Mouse (Mus musculus) T-helper 17 cell (primary cell): Measurements from ENCODE around the gene Ints1.

Source experiments
- in situ Hi-C, 2 experiments: fragments of 300-600 bp; cut with MboI, MseI; formaldehyde crosslinking; loops; 1 replicate in 1 of 2; 2 replicates in 1 of 2; pipeline ENCODE4 v1.15.1; 2025; ENCODE audit warnings: high pct_unique_total_duplicates in 2 of 2

Gene Ints1

DNA sequence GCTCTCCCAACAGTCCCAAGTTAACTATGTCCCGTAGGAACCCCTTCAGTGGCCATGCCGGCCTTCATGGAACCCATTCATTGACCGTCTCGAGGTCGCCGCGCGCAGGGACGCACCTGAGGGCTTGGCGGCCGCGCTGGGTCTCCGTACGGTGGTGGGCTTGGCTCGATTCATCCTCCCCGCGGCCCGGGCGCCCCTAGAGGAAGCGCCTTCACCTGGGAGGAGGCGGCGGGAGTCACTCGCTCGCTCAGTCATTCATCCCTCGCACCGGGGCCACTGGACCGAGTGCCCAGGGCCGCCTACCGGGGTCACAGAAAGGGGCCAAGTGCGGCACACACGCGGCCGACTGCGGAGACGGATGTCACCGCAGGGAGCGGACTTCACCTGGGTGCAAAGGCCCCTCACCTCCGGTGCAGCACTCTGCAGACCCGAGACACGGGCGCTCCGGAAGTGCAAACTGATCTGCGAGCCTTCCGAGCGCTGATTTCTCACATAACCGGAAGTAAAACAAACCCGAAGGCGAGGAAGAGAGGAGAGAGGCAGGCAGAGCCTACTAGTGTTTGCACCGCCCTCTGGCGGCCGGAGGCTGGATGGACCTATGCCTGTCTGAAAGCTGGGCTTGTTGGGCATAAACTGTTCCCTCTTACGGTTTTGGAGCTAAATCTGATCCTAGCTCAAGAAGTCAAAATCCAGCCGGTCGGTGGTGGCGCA is at the start of gene Ints1:
TSS of gene Ints1 (minus strand) at position 459 of the 711 bp plus-strand sequence.
- in situ Hi-C loops = no loop called here

DNA sequence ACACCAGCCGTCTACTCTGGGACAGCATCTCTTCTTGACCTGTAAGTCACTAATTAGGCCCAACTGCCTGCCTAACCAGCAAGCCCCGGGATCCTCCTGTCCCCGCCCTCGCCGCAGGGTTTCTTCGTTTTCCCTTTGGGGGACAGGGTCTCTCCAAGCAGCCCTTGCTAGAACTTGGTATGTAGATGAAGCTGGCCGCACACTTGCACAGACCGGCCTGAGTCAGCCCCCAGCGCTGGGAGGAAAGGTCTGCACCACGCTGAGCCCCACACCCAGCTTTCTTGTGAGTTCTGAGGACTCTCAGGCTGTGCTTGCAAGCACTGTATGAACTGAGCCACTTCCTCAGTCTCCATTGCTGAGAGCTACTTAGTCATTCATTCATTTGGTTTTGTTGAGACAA is 49.1 kb upstream of the Ints1 start:
- in situ Hi-C loops = loop anchor here in 1 of 2 experiments (10.0 kb wide), 2 partner anchors 590 to 960 kb away; partner anchors contain the start of gene Eif3b

DNA sequence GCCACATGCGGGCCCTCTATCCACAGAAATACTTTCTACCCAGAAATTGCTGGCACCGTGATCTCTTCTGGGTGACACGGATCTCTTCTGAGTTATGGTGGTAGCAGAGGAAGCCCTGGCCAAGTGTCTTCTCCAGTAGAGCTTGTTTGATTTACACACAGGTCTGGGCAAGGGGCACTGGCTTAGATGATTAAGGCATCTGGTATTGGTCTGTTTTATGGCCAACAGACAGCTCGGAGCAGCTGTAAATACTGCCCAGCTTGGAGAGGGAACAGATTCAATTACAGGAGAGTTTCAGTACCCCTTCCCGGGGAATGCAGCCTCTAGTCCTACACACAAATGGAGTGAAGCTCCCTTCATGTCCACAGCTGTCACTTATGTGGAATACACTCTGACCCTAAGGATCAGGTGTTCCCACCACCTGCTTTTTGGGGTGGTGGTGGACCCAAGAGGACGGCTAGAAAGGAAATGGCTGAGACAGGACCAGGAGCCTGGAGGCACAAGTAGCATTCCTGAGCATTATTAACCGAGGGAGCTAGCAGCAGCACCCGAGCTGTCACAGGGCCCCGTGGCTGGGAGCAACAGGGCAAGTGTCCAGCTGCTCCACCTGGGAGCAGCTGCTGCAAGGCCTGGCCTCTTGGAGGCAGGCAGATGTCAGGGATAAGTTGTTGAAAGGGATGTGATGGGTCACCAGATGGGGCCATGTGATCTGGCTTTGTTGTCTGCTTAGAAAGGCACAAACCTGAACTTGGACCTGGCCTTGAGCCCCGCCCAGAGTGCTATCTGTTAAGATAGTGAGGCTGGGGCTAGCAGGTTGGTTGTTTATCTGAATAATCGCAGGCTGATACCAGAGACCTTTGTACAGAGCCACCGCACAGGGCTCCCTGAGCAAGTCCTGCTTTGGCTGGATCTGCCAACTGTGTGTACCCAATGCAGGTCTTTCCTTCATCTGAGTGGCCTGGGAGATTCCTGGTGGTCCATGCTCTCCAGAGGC is 46.3 kb upstream of the Ints1 start:
- in situ Hi-C loops = loop anchor here in 1 of 2 experiments (10.0 kb wide), 2 partner anchors 593 to 963 kb away; partner anchors contain the start of gene Eif3b

DNA sequence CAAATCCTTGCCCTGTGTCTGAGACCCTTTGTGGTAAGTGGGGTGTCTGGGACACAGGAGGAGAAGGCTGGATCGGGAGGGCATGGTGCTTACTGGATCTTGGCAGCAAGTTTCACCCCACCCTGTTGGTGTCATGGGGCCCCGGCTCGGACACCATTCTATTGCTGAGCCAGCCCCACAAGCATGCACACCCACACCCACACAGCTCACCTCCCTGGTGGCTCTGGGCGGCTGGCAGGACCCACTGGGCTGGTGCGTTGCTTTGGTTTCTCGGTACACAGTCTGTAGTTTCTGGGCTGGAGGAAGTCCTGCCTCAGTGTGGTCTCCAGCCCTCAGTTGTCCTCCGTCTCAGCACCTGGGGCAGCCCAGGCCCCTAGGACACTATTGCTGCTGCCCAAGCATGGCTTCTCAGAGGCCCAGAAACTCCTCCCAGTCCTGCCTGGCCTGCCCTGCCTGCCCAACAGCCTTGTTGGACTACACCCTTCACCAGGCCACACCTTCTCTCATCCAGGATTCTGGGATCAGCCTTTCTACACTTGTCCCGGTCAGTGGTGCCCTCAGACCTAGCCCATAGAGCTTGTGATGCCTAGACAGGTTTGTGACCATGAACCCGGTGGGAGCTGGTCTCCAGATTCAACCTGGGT is 44.2 kb upstream of the Ints1 start, which contains the start of gene Tmem184a:
TSS of gene Tmem184a (minus strand) at position 380 of the 644 bp plus-strand sequence.
- in situ Hi-C loops = loop anchor here (10.0 kb wide), 3 partner anchors 595 to 965 kb away; partner anchors contain the start of genes Amz1 (in 1 of the 2) and Eif3b (in 1 of the 2)

DNA sequence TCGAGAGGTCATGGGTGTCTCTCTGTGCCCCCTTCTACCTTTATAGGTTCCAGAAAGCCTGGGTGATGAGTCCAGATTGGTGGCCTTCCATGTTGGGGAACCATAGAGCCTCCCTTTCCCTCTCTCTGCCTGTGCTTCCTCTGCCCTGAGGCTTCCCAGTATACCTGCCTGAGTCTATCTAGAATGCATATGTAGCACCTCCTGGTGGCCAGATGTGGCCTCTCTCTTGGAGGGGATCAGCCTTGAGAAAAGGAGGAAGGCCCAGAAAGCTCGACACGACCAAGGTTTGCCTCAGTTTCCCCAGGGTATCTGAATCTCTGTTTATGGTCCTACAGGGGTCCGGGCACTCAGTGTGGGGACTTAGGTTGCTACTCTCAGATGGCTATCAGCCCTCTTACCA is 43.3 kb upstream of the Ints1 start:
- in situ Hi-C loops = loop anchor here in 1 of 2 experiments (10.0 kb wide), 1 partner anchor 906 kb away; the partner anchor contains the start of gene Amz1

GRCm38 (mm10) chr5:139818056-139818455 is 42.6 kb upstream of the Ints1 start:
- in situ Hi-C loops = loop anchor here in 1 of 2 experiments (10.0 kb wide), 1 partner anchor 907 kb away; the partner anchor contains the start of gene Amz1

DNA sequence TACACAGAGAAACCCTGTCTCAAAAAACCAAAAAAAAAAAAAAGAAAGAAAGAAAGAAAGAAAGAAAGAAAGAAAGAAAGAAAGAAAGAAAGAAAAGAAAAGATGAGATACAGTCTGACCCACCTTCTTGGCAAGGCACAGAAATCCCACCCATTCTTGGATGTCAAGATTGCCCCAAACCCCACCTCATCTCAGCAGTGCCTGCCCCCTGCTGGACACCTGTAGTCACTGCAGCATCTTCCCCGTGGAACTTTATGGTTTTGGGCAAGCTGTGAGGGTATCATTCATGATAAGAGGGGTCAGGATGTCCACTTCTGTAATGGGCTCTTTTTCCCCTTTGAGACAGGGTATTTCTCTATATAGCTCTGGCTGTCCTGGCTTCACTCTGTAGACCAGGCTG is 41.8 kb upstream of the Ints1 start:
- in situ Hi-C loops = loop anchor here in 1 of 2 experiments (10.0 kb wide), 1 partner anchor 908 kb away; the partner anchor contains the start of gene Amz1

- in situ Hi-C loops = loop anchor here in 1 of 2 experiments (10.0 kb wide), 1 partner anchor 908 kb away; the partner anchor contains the start of gene Amz1
Observed at GRCm38 (mm10) chr5:139816445-139816844, 41.0 kb upstream of the Ints1 start.

GRCm38 (mm10) chr5:139815964-139816363 is 40.5 kb upstream of the Ints1 start:
- in situ Hi-C loops = loop anchor here in 1 of 2 experiments (10.0 kb wide), 1 partner anchor 909 kb away; the partner anchor contains the start of gene Amz1

GRCm38 (mm10) chr5:139813963-139814381 is 38.5 kb upstream of the Ints1 start:
- in situ Hi-C loops = loop anchor here in 1 of 2 experiments (10.0 kb wide), 1 partner anchor 911 kb away; the partner anchor contains the start of gene Amz1

DNA sequence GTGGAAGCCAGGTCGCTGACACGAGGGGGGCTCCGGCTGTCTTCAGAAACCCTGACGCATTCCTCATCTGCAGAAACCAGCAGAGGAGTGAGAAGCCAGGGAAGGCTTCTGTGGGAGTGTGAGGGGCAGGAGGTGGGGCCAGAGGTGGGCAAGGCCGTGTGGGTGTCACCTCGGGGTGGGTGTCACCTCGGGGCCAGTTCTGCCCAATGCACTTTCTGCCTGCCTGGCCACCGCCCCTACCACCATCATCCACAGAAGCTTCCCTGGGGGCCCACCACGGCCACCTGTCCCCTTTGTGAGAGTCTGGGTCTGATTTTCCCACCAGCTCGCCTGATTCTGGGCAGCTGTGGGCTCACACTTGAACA is 37.6 kb upstream of the Ints1 start:
- in situ Hi-C loops = loop anchor here in 1 of 2 experiments (10.0 kb wide), 1 partner anchor 912 kb away; the partner anchor contains the start of gene Amz1

- in situ Hi-C loops = loop anchor here in 1 of 2 experiments (10.0 kb wide), 1 partner anchor 912 kb away; the partner anchor contains the start of gene Amz1
Observed at GRCm38 (mm10) chr5:139812398-139813125, 37.1 kb upstream of the Ints1 start.

DNA sequence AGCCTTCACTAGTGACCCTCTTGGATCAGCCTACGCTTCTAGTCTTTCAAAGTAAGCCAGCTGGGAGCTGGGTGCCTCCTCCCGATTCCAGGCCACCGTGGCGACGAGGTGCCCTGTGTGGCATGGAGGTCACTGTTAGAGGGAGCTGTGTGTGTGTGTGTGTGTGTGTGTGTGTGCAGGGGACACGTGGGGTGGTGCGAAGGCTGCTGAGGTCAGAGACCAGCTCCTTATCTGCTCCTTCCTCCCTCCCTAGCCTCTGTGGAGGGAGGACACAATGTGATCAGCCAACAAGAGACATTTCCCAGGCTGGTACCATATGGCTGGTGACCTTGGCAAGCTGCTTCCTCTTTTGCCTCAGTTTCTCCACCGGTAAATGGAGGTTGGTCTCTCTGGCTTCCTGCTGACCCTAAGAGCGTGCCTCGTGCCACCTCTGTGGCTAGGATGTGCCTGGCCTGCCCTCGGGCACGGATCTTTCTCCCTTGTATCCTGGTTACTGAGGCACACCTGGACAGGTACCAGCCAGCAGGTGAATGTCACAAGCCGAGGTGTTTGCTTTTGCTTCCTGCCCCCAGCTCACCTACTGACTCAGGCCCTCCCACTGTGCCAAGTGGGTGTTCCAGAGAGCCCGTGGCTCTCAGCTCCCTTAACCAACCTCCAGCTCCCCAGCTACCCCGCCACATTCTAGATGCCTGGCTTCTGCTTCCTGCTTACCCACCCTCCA is 36.4 kb upstream of the Ints1 start:
- in situ Hi-C loops = loop anchor here in 1 of 2 experiments (10.0 kb wide), 1 partner anchor 913 kb away; the partner anchor contains the start of gene Amz1

- in situ Hi-C loops = no loop called here
Observed at GRCm38 (mm10) chr5:139809397-139809796, 33.9 kb upstream of the Ints1 start.

- in situ Hi-C loops = no loop called here
Observed at GRCm38 (mm10) chr5:139805924-139806323, 30.4 kb upstream of the Ints1 start.

- in situ Hi-C loops = no loop called here
Observed at GRCm38 (mm10) chr5:139804573-139805111, 29.2 kb upstream of the Ints1 start.

DNA sequence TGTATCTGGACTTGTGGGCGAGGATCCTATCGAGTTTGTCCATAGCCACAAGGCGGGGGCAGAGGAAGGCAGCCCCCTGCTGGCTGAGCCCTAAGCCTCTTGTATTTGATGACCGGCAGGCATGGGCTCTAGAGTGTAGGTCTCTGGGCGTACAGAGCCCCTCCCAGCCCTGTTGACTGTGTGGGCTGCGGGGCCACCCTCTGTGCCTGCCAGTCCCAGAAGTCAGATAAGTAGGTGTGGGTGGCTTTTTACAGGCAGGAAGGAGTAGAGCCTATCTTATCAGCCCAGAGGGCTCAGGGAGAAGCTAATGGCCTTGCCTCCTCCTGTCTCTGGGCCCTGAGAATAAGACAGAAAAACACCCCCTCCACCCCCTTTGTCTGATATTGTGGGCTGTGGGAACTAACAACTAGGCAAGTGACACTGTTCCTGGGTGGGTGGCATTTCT is 28.7 kb upstream of the Ints1 start:
- in situ Hi-C loops = no loop called here

GRCm38 (mm10) chr5:139803601-139804102 is 28.2 kb upstream of the Ints1 start:
- in situ Hi-C loops = no loop called here

GRCm38 (mm10) chr5:139803165-139803564 is 27.7 kb upstream of the Ints1 start:
- in situ Hi-C loops = no loop called here
